In genomic region chr6:92983421-92983820, GRCm38 (mm10) we compare ENCODE assay signal across 13 mouse cellular contexts. TPM values are rescaled to one million over a fixed set of nuclear protein-coding genes. Genes with fewer than 3 reads are reported as not detected.
DNase-seq lines count a peak whose midpoint lies in the region; ATAC-seq and TF ChIP-seq lines count a peak whose summit lies in the region.
"Had no signal": no experiment of that assay in that cellular context is flagged by ENCODE, and none has a peak within 500 bp of the region (broad histone marks: within the 10 kb centered on the region; RNA-seq: fewer than 3 reads in every experiment).

No protein-coding gene starts in this region.

- no peak for ATAC-seq in activated CD4-positive, CD25-positive, alpha-beta regulatory T cell, adult 4 months
- ATAC-seq in monocyte, adult 5-6 weeks (replicated peaks; ENCODE audit: insufficient number of reproducible peaks, low FRiP score, low TSS enrichment, poor library complexity, severe bottlenecking), result no peak
- ATAC-seq: midbrain, embryonic 13.5 days had no signal

- no peak for TF ChIP-seq CTCF in gastrocnemius, adult 2 months (IDR thresholded peaks at IDR 0.05)

- H3K27ac ChIP-seq in gastrocnemius, adult 2 months, result no peak overlapping the region
- H3K27ac ChIP-seq: embryonic facial prominence, embryonic 12.5 days; midbrain, embryonic 13.5 days had no signal

- no peak overlapping the region for H3K4me3 ChIP-seq in gastrocnemius, adult 2 months
- H3K4me3 ChIP-seq: embryonic facial prominence, embryonic 12.5 days; midbrain, embryonic 13.5 days had no signal

- DNase-seq in gastrocnemius, adult 2 months, result peak; percentile 38
- DNase-seq in gastrocnemius, adult 18-20 months (ENCODE audit: low spot score), result no peak
- peak; percentile 5 for DNase-seq in urinary bladder, postnatal 14 days (ENCODE audit: low spot score)
- DNase-seq in urinary bladder, adult 18-20 months (ENCODE audit: low spot score in 2 of 2), result no peak
- DNase-seq in heart, postnatal 4 days, result peak; percentile 64
- DNase-seq in frontal cortex, postnatal 14 days (ENCODE audit: low spot score in 2 of 2), result no peak
- DNase-seq: cerebellum, adult 11 months; layer of hippocampus, postnatal 36 days had no signal

- intact Hi-C loops in gastrocnemius, adult 2 months (cut with DNase I), result no loop called here

RNA-seq across cellular contexts. Expression of gene Adamts9, which starts 40.1 kb away (rescaled TPM):
- total RNA-seq in gastrocnemius, adult 2 months (2021), result 1 to 10 TPM; 8.5 to 8.9 TPM
- total RNA-seq in gastrocnemius, adult 18-20 months (2021), result 1 to 10 TPM; 3.9 to 4.5 TPM
- total RNA-seq in heart, postnatal 4 days (2021), result 10 to 100 TPM; 48.8 to 49.6 TPM
- under 1 TPM in 1 of 2 experiments, not detected in 1; 0.24 TPM for polyA plus RNA-seq in activated CD4-positive, CD25-positive, alpha-beta regulatory T cell, adult 4 months (2017; shearing (Covaris generic))
- total RNA-seq in monocyte, adult 5-6 weeks (2017), result 0.10 to 0.29 TPM in 2 of 3 replicates, not detected in the other
- total RNA-seq: neutrophil, adult 5-6 weeks had no signal

Comparison
In these comparisons a context has a peak if more than half of its experiments do, and no peak if none do; other contexts are left out.
1. DNase-seq: peak in gastrocnemius, adult 2 months (single experiment), urinary bladder, postnatal 14 days (single experiment) and heart, postnatal 4 days (single experiment); none in gastrocnemius, adult 18-20 months (single experiment), urinary bladder, adult 18-20 months (0 of 2) and frontal cortex, postnatal 14 days (0 of 2).
2. RNA of gene Adamts9, which starts 40.1 kb away (total RNA-seq): 48.8 to 49.6 TPM in heart, postnatal 4 days; 8.5 to 8.9 TPM in gastrocnemius, adult 2 months, 3.9 to 4.5 TPM in gastrocnemius, adult 18-20 months and 0.10 to 0.29 TPM in monocyte, adult 5-6 weeks; every median in the first group is over 4 times any median in the second.